Mouse (Mus musculus): ENCODE results near the gene Pik3cg. TPM values are rescaled to one million over a fixed set of nuclear protein-coding genes. Genes with fewer than 3 reads are reported as not detected.
"Not testable (repeated sequence)": the region's sequence is repeated elsewhere in the genome, so short reads cannot be mapped to it uniquely, and the experiment has no call there.

Pik3cg gene
- 0.75 and 1.5 TPM in 2 replicates for polyA plus RNA-seq (2016; fragmentation: Nextera tagmentation; extraction: Ambion mirVana)

GRCm38 (mm10) chr12:32207948-32208891, at the start of gene Pik3cg:
Gene Pik3cg, minus strand, starts transcription at chr12:32208659.
- Histone ChIP-seq H3K27ac (replicated peaks) (no peak within 1 kb of the TSS), H3K36me3 (no peaks in the 10 kb centered on the region), H3K4me3 (no peak within 1 kb of the TSS), H3K27me3 (ENCODE audit: low read depth, poor library complexity, severe bottlenecking) (no peaks in the 10 kb centered on the region), H3K9me3 (replicated peaks) (no peaks in the 10 kb centered on the region), H3K4me1 (peaks cover 20% of the 10 kb centered on the region)
- 74% methylated on average over 22 of the region's 22 CpGs for WGBS
- no peak for DNase-seq (ENCODE audit: low spot score)

- no peak for DNase-seq (ENCODE audit: low spot score)
- H3K27ac ChIP-seq (replicated peaks), result no peak overlapping the region
- no peaks in the 10 kb centered on the region for H3K4me1 ChIP-seq
- H3K4me3 ChIP-seq, result no peak overlapping the region
- WGBS, result 56% methylated on average over 2 of the region's 2 CpGs
- H3K27me3 ChIP-seq (ENCODE audit: low read depth, poor library complexity, severe bottlenecking), result no peaks in the 10 kb centered on the region
- H3K9me3 ChIP-seq (replicated peaks), result no peaks in the 10 kb centered on the region
- H3K36me3 ChIP-seq, result no peaks in the 10 kb centered on the region
Measured at GRCm38 (mm10) chr12:32248483-32248882, 40.0 kb upstream of the Pik3cg start.

GRCm38 (mm10) chr12:32245566-32246233, 37.2 kb upstream of the Pik3cg start:
- H3K27ac ChIP-seq (replicated peaks), result no peak overlapping the region
- no peak overlapping the region for H3K4me3 ChIP-seq
- no peak for DNase-seq (ENCODE audit: low spot score)
- no peaks in the 10 kb centered on the region for H3K4me1 ChIP-seq
- H3K27me3 ChIP-seq (ENCODE audit: low read depth, poor library complexity, severe bottlenecking), result no peaks in the 10 kb centered on the region
- no peaks in the 10 kb centered on the region for H3K36me3 ChIP-seq
- WGBS, result 77% methylated on average over 5 of the region's 5 CpGs
- H3K9me3 ChIP-seq (replicated peaks), result no peaks in the 10 kb centered on the region

GRCm38 (mm10) chr12:32243586-32243985, 35.1 kb upstream of the Pik3cg start:
- WGBS, result 74% methylated on average over 1 of the region's 1 CpGs
- Histone ChIP-seq H3K27ac (replicated peaks) (no peak overlapping the region), H3K27me3 (ENCODE audit: low read depth, poor library complexity, severe bottlenecking) (no peaks in the 10 kb centered on the region), H3K36me3 (no peaks in the 10 kb centered on the region), H3K9me3 (replicated peaks) (no peaks in the 10 kb centered on the region), H3K4me3 (no peak overlapping the region), H3K4me1 (no peaks in the 10 kb centered on the region)
- no peak for DNase-seq (ENCODE audit: low spot score)

GRCm38 (mm10) chr12:32239134-32239533, 30.7 kb upstream of the Pik3cg start:
- not testable (repeated sequence) for H3K4me1 ChIP-seq
- WGBS, result 87% methylated on average over 3 of the region's 3 CpGs

GRCm38 (mm10) chr12:32238433-32238832, 30.0 kb upstream of the Pik3cg start:
- H3K27me3 ChIP-seq (ENCODE audit: low read depth, poor library complexity, severe bottlenecking), result no peaks in the 10 kb centered on the region
- H3K27ac ChIP-seq (replicated peaks), result no peak overlapping the region
- 83% methylated on average over 5 of the region's 5 CpGs for WGBS
- DNase-seq (ENCODE audit: low spot score), result no peak
- H3K9me3 ChIP-seq (replicated peaks), result no peaks in the 10 kb centered on the region
- H3K4me1 ChIP-seq, result no peaks in the 10 kb centered on the region
- no peaks in the 10 kb centered on the region for H3K36me3 ChIP-seq
- H3K4me3 ChIP-seq, result no peak overlapping the region

More at GRCm38 (mm10) chr12:32239134-32239533, 30.7 kb upstream of the Pik3cg start:
- not testable (repeated sequence) for H3K27me3 ChIP-seq (ENCODE audit: low read depth, poor library complexity, severe bottlenecking); H3K4me3 ChIP-seq; H3K9me3 ChIP-seq (replicated peaks); H3K27ac ChIP-seq (replicated peaks); H3K36me3 ChIP-seq; DNase-seq (ENCODE audit: low spot score)

GRCm38 (mm10) chr12:32237839-32238238, 29.4 kb upstream of the Pik3cg start:
- no peaks in the 10 kb centered on the region for H3K27me3 ChIP-seq (ENCODE audit: low read depth, poor library complexity, severe bottlenecking)

GRCm38 (mm10) chr12:32237139-32237538, 28.7 kb upstream of the Pik3cg start:
- H3K27me3 ChIP-seq (ENCODE audit: low read depth, poor library complexity, severe bottlenecking), result no peaks in the 10 kb centered on the region
- peaks cover 3% of the 10 kb centered on the region; the same call in 1 of the 2 replicates for H3K4me1 ChIP-seq
- H3K27ac ChIP-seq (replicated peaks), result no peak overlapping the region
- no peaks in the 10 kb centered on the region for H3K36me3 ChIP-seq
- 75% methylated on average over 1 of the region's 1 CpGs for WGBS
- no peaks in the 10 kb centered on the region for H3K9me3 ChIP-seq (replicated peaks)
- H3K4me3 ChIP-seq, result no peak overlapping the region
- no peak for DNase-seq (ENCODE audit: low spot score)

More at GRCm38 (mm10) chr12:32237839-32238238, 29.4 kb upstream of the Pik3cg start:
- 76% methylated on average over 5 of the region's 5 CpGs for WGBS
- Histone ChIP-seq H3K4me3 (no peak overlapping the region), H3K4me1 (no peaks in the 10 kb centered on the region), H3K36me3 (no peaks in the 10 kb centered on the region), H3K9me3 (replicated peaks) (no peaks in the 10 kb centered on the region), H3K27ac (replicated peaks) (no peak overlapping the region)
- no peak for DNase-seq (ENCODE audit: low spot score)

GRCm38 (mm10) chr12:32236450-32236849, 28.0 kb upstream of the Pik3cg start:
- no peak for DNase-seq (ENCODE audit: low spot score)
- 86% methylated on average over 3 of the region's 3 CpGs for WGBS
- peaks cover 3% of the 10 kb centered on the region; the same call in 1 of the 2 replicates for H3K4me1 ChIP-seq
- no peak overlapping the region for H3K27ac ChIP-seq (replicated peaks)
- no peak overlapping the region for H3K4me3 ChIP-seq
- no peaks in the 10 kb centered on the region for H3K36me3 ChIP-seq
- H3K9me3 ChIP-seq (replicated peaks), result no peaks in the 10 kb centered on the region
- no peaks in the 10 kb centered on the region for H3K27me3 ChIP-seq (ENCODE audit: low read depth, poor library complexity, severe bottlenecking)

GRCm38 (mm10) chr12:32233871-32234270, 25.4 kb upstream of the Pik3cg start:
- Histone ChIP-seq H3K9me3 (replicated peaks) (no peaks in the 10 kb centered on the region), H3K4me1 (peaks cover 12% of the 10 kb centered on the region), H3K4me3 (no peak overlapping the region), H3K27me3 (ENCODE audit: low read depth, poor library complexity, severe bottlenecking) (no peaks in the 10 kb centered on the region), H3K36me3 (no peaks in the 10 kb centered on the region), H3K27ac (replicated peaks) (no peak overlapping the region)
- DNase-seq (ENCODE audit: low spot score), result no peak
- WGBS, result 85% methylated on average over 4 of the region's 4 CpGs

- Histone ChIP-seq H3K4me3 (no peak overlapping the region), H3K27me3 (ENCODE audit: low read depth, poor library complexity, severe bottlenecking) (no peaks in the 10 kb centered on the region), H3K4me1 (peaks cover 12% of the 10 kb centered on the region), H3K27ac (replicated peaks) (no peak overlapping the region), H3K9me3 (replicated peaks) (no peaks in the 10 kb centered on the region), H3K36me3 (no peaks in the 10 kb centered on the region)
- DNase-seq (ENCODE audit: low spot score), result no peak
- WGBS, result 90% methylated on average over 1 of the region's 1 CpGs
Measured at GRCm38 (mm10) chr12:32231398-32231797, 22.9 kb upstream of the Pik3cg start.

- Histone ChIP-seq H3K9me3 (replicated peaks) (no peaks in the 10 kb centered on the region), H3K27me3 (ENCODE audit: low read depth, poor library complexity, severe bottlenecking) (no peaks in the 10 kb centered on the region), H3K4me3 (no peak overlapping the region), H3K36me3 (no peaks in the 10 kb centered on the region), H3K27ac (replicated peaks) (no peak overlapping the region), H3K4me1 (no peaks in the 10 kb centered on the region)
- DNase-seq (ENCODE audit: low spot score), result no peak
- WGBS, result 93% methylated on average over 1 of the region's 1 CpGs
Measured at GRCm38 (mm10) chr12:32223629-32224028, 15.2 kb upstream of the Pik3cg start.
